Mouse (Mus musculus): ENCODE measurements around the gene Rad1.
"Not testable (repeated sequence)": the region's sequence is repeated elsewhere in the genome, so short reads cannot be mapped to it uniquely, and the experiment has no call there.

The Rad1 gene

GRCm38 (mm10) chr15:10515166-10515565 is 29.3 kb downstream of the Rad1 start:
- in situ Hi-C loops (cut with MboI) = no loop called here

DNA sequence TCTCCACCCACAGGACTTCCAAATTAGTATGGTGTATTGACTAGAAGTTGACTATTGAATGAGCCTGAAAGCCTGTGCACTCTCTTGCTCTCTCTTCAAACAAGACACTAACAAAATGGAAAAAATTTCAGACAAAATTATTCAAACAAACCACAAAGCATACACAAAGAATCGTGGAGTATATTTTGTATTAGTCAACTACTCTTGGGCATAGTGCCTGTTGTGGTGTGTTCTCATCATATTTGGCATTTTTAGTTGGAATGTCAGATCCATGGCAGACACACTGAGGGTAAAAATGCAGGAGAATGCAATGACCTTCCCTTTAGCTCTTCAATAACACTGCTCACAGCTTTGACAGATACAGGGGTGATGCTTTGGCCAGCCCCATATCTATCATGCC is 40.1 kb downstream of the Rad1 start:
- in situ Hi-C loops (cut with MboI) = no loop called here

DNA sequence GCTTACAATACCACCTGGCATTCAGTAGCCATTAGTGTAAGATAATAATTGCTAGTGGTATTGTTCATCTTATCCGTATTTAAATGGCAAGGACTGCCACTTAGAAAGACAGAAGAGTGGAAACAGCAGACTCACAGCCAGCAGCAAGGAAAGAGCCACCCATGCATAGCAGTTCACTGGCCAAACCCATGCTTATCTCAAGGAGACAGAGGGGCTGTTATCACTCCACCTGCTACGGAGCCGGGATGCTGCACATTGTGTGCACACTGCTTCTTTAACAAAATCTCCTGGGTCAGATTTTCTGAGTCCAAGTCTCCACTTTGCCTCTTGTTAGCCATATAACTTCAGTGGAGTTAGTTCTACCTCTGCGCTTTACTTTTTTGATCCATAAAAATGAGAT is 45.5 kb downstream of the Rad1 start:
- in situ Hi-C loops (cut with MboI) = no loop called here

GRCm38 (mm10) chr15:10533361-10533760 is 47.5 kb downstream of the Rad1 start:
- in situ Hi-C loops (cut with MboI) = not testable (repeated sequence)

GRCm38 (mm10) chr15:10534591-10534990 is 48.8 kb downstream of the Rad1 start:
- in situ Hi-C loops (cut with MboI) = no loop called here

GRCm38 (mm10) chr15:10535969-10536368 is 50.2 kb downstream of the Rad1 start:
- in situ Hi-C loops (cut with MboI) = no loop called here

DNA sequence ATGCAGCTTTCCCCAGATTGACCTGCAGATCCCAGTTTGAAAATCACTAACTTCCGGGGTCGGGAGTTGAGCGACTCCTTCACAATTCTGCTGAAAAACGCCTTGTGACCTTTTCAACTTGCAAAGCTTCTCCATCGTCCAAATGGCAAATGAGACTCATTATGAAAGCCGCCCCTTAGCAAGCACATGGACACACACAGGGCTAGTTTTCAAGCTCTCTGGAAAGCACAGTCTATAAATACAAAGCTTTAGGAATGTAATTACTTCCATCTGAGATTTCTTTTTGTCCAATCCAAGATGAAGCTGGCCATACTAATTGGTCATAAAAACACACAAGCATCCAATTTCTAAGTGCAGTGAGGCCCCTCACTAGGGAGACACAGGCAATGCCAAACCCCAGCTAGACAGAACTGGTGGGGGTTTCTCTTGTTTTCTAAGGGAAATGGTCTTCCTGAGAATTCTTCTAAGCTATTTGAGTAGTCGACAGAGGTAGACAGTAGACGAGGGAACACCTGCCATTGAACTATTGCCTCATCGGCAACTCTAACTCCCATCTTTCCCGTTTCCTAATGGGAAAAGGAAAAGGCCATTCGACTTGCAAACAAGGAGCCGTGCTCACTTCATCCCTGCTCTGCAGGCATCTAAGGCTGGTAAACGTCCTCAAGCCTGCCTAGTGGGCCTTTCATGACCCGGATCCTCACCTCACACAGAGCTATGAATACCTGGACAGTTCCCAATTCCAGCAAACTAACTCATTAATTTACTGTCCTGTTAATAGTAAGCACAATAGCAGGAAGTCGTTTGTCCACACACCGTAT is 54.7 kb downstream of the Rad1 start:
- in situ Hi-C loops (cut with MboI) = no loop called here

Measured in mature B cell (primary cell).